Mouse (Mus musculus): Measurements from ENCODE around the gene Srcap. TPM values are rescaled to one million over a fixed set of nuclear protein-coding genes. Genes with fewer than 3 reads are reported as not detected.

Gene Srcap
- polyA plus RNA-seq, 1 experiment, result 106 TPM

GRCm38 (mm10) chr7:127475186-127475740, 36.5 kb upstream of the Srcap start:
- Histone ChIP-seq H3K4me3 (ENCODE audit: low read depth, low read length) (no peak overlapping the region), H3K27me3 (ENCODE audit: control insufficient read depth, insufficient read depth, low read length, poor library complexity, severe bottlenecking) (no peaks in the 10 kb centered on the region), H3K9ac (ENCODE audit: low read depth, poor library complexity, severe bottlenecking) (no peak overlapping the region), H3K9me3 (replicated peaks; ENCODE audit: control insufficient read depth, insufficient read depth, low read length, poor library complexity, severe bottlenecking) (no peaks in the 10 kb centered on the region), H3K27ac (ENCODE audit: insufficient read depth, low read length) (no peak overlapping the region), H3K4me1 (ENCODE audit: control insufficient read depth, insufficient read depth, low read length) (peaks cover 3% of the 10 kb centered on the region), H3K36me3 (ENCODE audit: control insufficient read depth, insufficient read depth, low read length, poor library complexity, severe bottlenecking) (peaks cover 21% of the 10 kb centered on the region)
- TF ChIP-seq POLR2A (IDR thresholded peaks at IDR 0.05; ENCODE audit: insufficient read depth, low read length) (no peak), CTCF (IDR thresholded peaks at IDR 0.05; ENCODE audit: low read depth, low read length) (no peak), EP300 (IDR thresholded peaks at IDR 0.05; ENCODE audit: insufficient read depth, low read depth, low read length) (no peak)

DNA sequence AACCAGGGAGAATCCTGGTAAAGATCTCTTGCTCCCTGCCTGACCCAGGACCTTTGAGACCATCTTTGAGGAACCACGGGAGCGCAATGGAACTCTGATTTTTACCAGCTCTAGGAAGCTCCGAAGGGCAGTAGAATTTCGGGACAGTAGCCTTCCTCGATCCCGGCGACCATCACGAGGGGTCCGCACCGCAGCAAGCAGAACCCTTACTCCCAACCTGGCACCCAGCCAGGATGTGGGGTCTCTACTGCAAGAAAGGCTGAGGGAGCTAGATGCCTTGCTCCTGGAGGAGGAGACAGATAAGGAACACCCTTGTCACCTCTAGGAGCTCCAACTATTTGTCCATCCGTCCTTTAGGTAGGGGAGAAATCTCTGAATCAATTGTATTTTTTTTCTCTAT, 35.4 kb upstream of the Srcap start:
- Histone ChIP-seq H3K9ac (ENCODE audit: low read depth, poor library complexity, severe bottlenecking) (no peak overlapping the region), H3K9me3 (replicated peaks; ENCODE audit: control insufficient read depth, insufficient read depth, low read length, poor library complexity, severe bottlenecking) (no peaks in the 10 kb centered on the region), H3K36me3 (ENCODE audit: control insufficient read depth, insufficient read depth, low read length, poor library complexity, severe bottlenecking) (peaks cover 24% of the 10 kb centered on the region), H3K27me3 (ENCODE audit: control insufficient read depth, insufficient read depth, low read length, poor library complexity, severe bottlenecking) (no peaks in the 10 kb centered on the region), H3K4me1 (ENCODE audit: control insufficient read depth, insufficient read depth, low read length) (peaks cover 3% of the 10 kb centered on the region), H3K27ac (ENCODE audit: insufficient read depth, low read length) (no peak overlapping the region), H3K4me3 (ENCODE audit: low read depth, low read length) (no peak overlapping the region)
- TF ChIP-seq CTCF (IDR thresholded peaks at IDR 0.05; ENCODE audit: low read depth, low read length), result no peak
- no peak for TF ChIP-seq POLR2A (IDR thresholded peaks at IDR 0.05; ENCODE audit: insufficient read depth, low read length)
- no peak for TF ChIP-seq EP300 (IDR thresholded peaks at IDR 0.05; ENCODE audit: insufficient read depth, low read depth, low read length)

- Histone ChIP-seq H3K9ac (ENCODE audit: low read depth, poor library complexity, severe bottlenecking) (peak overlapping the region; percentile 42), H3K4me1 (ENCODE audit: control insufficient read depth, insufficient read depth, low read length) (peaks cover 3% of the 10 kb centered on the region), H3K36me3 (ENCODE audit: control insufficient read depth, insufficient read depth, low read length, poor library complexity, severe bottlenecking) (peaks cover 24% of the 10 kb centered on the region), H3K4me3 (ENCODE audit: low read depth, low read length) (no peak overlapping the region), H3K9me3 (replicated peaks; ENCODE audit: control insufficient read depth, insufficient read depth, low read length, poor library complexity, severe bottlenecking) (no peaks in the 10 kb centered on the region), H3K27ac (ENCODE audit: insufficient read depth, low read length) (peak overlapping the region; percentile 60; the same call in 1 of the 2 replicates), H3K27me3 (ENCODE audit: control insufficient read depth, insufficient read depth, low read length, poor library complexity, severe bottlenecking) (no peaks in the 10 kb centered on the region)
- TF ChIP-seq EP300 (IDR thresholded peaks at IDR 0.05; ENCODE audit: insufficient read depth, low read depth, low read length) (no peak), POLR2A (IDR thresholded peaks at IDR 0.05; ENCODE audit: insufficient read depth, low read length) (no peak), CTCF (IDR thresholded peaks at IDR 0.05; ENCODE audit: low read depth, low read length) (no peak)
These were observed 34.9 kb upstream of the Srcap start for GRCm38 (mm10) chr7:127476855-127477254.

- Histone ChIP-seq H3K36me3 (ENCODE audit: control insufficient read depth, insufficient read depth, low read length, poor library complexity, severe bottlenecking) (peaks cover 30% of the 10 kb centered on the region), H3K27me3 (ENCODE audit: control insufficient read depth, insufficient read depth, low read length, poor library complexity, severe bottlenecking) (no peaks in the 10 kb centered on the region), H3K27ac (ENCODE audit: insufficient read depth, low read length) (peak overlapping the region; percentile 80)
These were observed 33.8 kb upstream of the Srcap start for GRCm38 (mm10) chr7:127477687-127478634.

GRCm38 (mm10) chr7:127478635-127479317, 33.0 kb upstream of the Srcap start, which contains the start of gene Fbrs:
TSS of gene Fbrs (plus strand) at chr7:127479199.
- Histone ChIP-seq H3K36me3 (ENCODE audit: control insufficient read depth, insufficient read depth, low read length, poor library complexity, severe bottlenecking) (peaks cover 34% of the 10 kb centered on the region), H3K4me1 (ENCODE audit: control insufficient read depth, insufficient read depth, low read length) (peaks cover 3% of the 10 kb centered on the region), H3K27ac (ENCODE audit: insufficient read depth, low read length) (peak within 1 kb of the TSS; percentile 80), H3K27me3 (ENCODE audit: control insufficient read depth, insufficient read depth, low read length, poor library complexity, severe bottlenecking) (no peaks in the 10 kb centered on the region), H3K4me3 (ENCODE audit: low read depth, low read length) (peak within 1 kb of the TSS; percentile 97), H3K9me3 (replicated peaks; ENCODE audit: control insufficient read depth, insufficient read depth, low read length, poor library complexity, severe bottlenecking) (no peaks in the 10 kb centered on the region), H3K9ac (ENCODE audit: low read depth, poor library complexity, severe bottlenecking) (peak within 1 kb of the TSS; percentile 92)
- TF ChIP-seq CTCF (IDR thresholded peaks at IDR 0.05; ENCODE audit: low read depth, low read length) (no peak), POLR2A (IDR thresholded peaks at IDR 0.05; ENCODE audit: insufficient read depth, low read length) (no peak), EP300 (IDR thresholded peaks at IDR 0.05; ENCODE audit: insufficient read depth, low read depth, low read length) (no peak)

More at GRCm38 (mm10) chr7:127477687-127478634, 33.8 kb upstream of the Srcap start:
- peak overlapping the region; percentile 97 for H3K4me3 ChIP-seq (ENCODE audit: low read depth, low read length)
- no peaks in the 10 kb centered on the region for H3K9me3 ChIP-seq (replicated peaks; ENCODE audit: control insufficient read depth, insufficient read depth, low read length, poor library complexity, severe bottlenecking)
- peak overlapping the region; percentile 92 for H3K9ac ChIP-seq (ENCODE audit: low read depth, poor library complexity, severe bottlenecking)
- H3K4me1 ChIP-seq (ENCODE audit: control insufficient read depth, insufficient read depth, low read length), result peaks cover 3% of the 10 kb centered on the region
- TF ChIP-seq POLR2A (IDR thresholded peaks at IDR 0.05; ENCODE audit: insufficient read depth, low read length) (peak; percentile 80), EP300 (IDR thresholded peaks at IDR 0.05; ENCODE audit: insufficient read depth, low read depth, low read length) (0 out of 2 replicates have a peak, but pooled peaks have one; percentile 34), CTCF (IDR thresholded peaks at IDR 0.05; ENCODE audit: low read depth, low read length) (no peak)
